Mouse (Mus musculus) ovary, postnatal 14 days (tissue): Measurements from ENCODE around the gene Gpr137c.

ENCODE experiments used
- DNase-seq: peaks from one replicate; pipeline ENCODE4 v3.0.0; 2022; ENCODE audit warnings: low spot score

The Gpr137c gene

GRCm38 (mm10) chr14:45219281-45220089 is at the start of gene Gpr137c:
Gene Gpr137c (plus strand): TSS chr14:45219717.
- DNase-seq, result peak; percentile 89

- DNase-seq, result no peak
Observed at GRCm38 (mm10) chr14:45172260-45172659, 47.3 kb upstream of the Gpr137c start.

- peak; percentile 4 for DNase-seq
Observed at GRCm38 (mm10) chr14:45175012-45175740, 44.3 kb upstream of the Gpr137c start.

- no peak for DNase-seq
Observed at GRCm38 (mm10) chr14:45179186-45179585, 40.3 kb upstream of the Gpr137c start.

- no peak for DNase-seq
Observed at GRCm38 (mm10) chr14:45179606-45180005, 39.9 kb upstream of the Gpr137c start.

- DNase-seq, result no peak
Observed at GRCm38 (mm10) chr14:45181611-45182010, 37.9 kb upstream of the Gpr137c start.

GRCm38 (mm10) chr14:45190999-45191398 is 28.5 kb upstream of the Gpr137c start:
- no peak for DNase-seq

GRCm38 (mm10) chr14:45200607-45201006 is 18.9 kb upstream of the Gpr137c start:
- DNase-seq, result no peak

- DNase-seq, result no peak
Observed at GRCm38 (mm10) chr14:45210683-45211082, 8.8 kb upstream of the Gpr137c start.

GRCm38 (mm10) chr14:45211431-45211830 is 8.1 kb upstream of the Gpr137c start:
- no peak for DNase-seq

- DNase-seq, result no peak
Observed at GRCm38 (mm10) chr14:45216711-45217340, 2.7 kb upstream of the Gpr137c start.

- no peak for DNase-seq
Observed at GRCm38 (mm10) chr14:45217693-45218092, 1.8 kb upstream of the Gpr137c start.

GRCm38 (mm10) chr14:45220090-45220956 is 806 bp downstream of the Gpr137c start, which contains the start of gene Txndc16:
Gene Txndc16 (minus strand): TSS chr14:45220328.
- DNase-seq, result peak; percentile 65

- no peak for DNase-seq
Observed at GRCm38 (mm10) chr14:45220957-45221630, 1.6 kb downstream of the Gpr137c start.

GRCm38 (mm10) chr14:45239042-45239441 is 19.5 kb downstream of the Gpr137c start:
- no peak for DNase-seq

GRCm38 (mm10) chr14:45241613-45242012 is 22.1 kb downstream of the Gpr137c start:
- no peak for DNase-seq

GRCm38 (mm10) chr14:45251548-45252076 is 32.1 kb downstream of the Gpr137c start:
- DNase-seq, result no peak

GRCm38 (mm10) chr14:45263831-45264592 is 44.5 kb downstream of the Gpr137c start:
- no peak for DNase-seq

- DNase-seq, result no peak
Observed at GRCm38 (mm10) chr14:45275816-45276215, 56.3 kb downstream of the Gpr137c start.

- no peak for DNase-seq
Observed at GRCm38 (mm10) chr14:45282066-45282465, 62.5 kb downstream of the Gpr137c start.
